Mouse (Mus musculus) heart, embryonic 14.5 days (tissue): ENCODE data around the gene Olfr781. TPM values are rescaled to one million over a fixed set of nuclear protein-coding genes. Genes with fewer than 3 reads are reported as not detected.
"Not testable (repeated sequence)": the region's sequence is repeated elsewhere in the genome, so short reads cannot be mapped to it uniquely, and the experiment has no call there.

Experiments
- ATAC-seq: fragments of 200-750 bp; cut with Nextera tagmentation; 2 replicates; pipeline ENCODE4 v1.8.0; 2017; ENCODE audit warnings: low read depth, moderate TSS enrichment; ENCODE audit not compliant: insufficient number of reproducible peaks, insufficient read depth, low FRiP score
- H3K27ac ChIP-seq, 2 experiments: fragments of 200-500 bp in 1 of 2; fragments of 300-500 bp in 1 of 2; sonication (generic) in 1 of 2; replicated peaks in 1 of 2; 2 replicates each; pipeline ENCODE4 v1.5.1; 2012 to 2014; ENCODE audit warnings: low read depth in 2 of 2, low read length in 2 of 2, control low read depth in 1 of 2, mild to moderate bottlenecking in 1 of 2, mixed read lengths in 1 of 2; ENCODE audit not compliant: control insufficient read depth in 1 of 2, insufficient read depth in 1 of 2
- H3K27me3 ChIP-seq: fragments of 300-500 bp; sonication (generic); 2 replicates; pipeline ENCODE4 v1.6.1; 2014; ENCODE audit warnings: mild to moderate bottlenecking, low read length, control low read depth; ENCODE audit not compliant: control insufficient read depth, insufficient read depth
- H3K36me3 ChIP-seq: fragments of 300-500 bp; sonication (generic); 2 replicates; pipeline ENCODE4 v1.6.1; 2014; ENCODE audit warnings: mild to moderate bottlenecking, control low read depth, low read length, mixed read lengths; ENCODE audit not compliant: control insufficient read depth, insufficient read depth
- H3K4me1 ChIP-seq, 2 experiments: fragments of 200-500 bp in 1 of 2; fragments of 300-500 bp in 1 of 2; sonication (generic) in 1 of 2; 2 replicates each; pipeline ENCODE4 v1.6.1; 2012 to 2014; ENCODE audit warnings: low read length in 2 of 2, control low read depth in 1 of 2, mixed read lengths in 1 of 2; ENCODE audit not compliant: control insufficient read depth in 2 of 2, insufficient read depth in 2 of 2
- H3K4me2 ChIP-seq: fragments of 300-500 bp; sonication (generic); 2 replicates; pipeline ENCODE4 v1.6.1; 2014; ENCODE audit warnings: mild to moderate bottlenecking, low read length
- H3K4me3 ChIP-seq, 2 experiments: fragments of 200-500 bp in 1 of 2; fragments of 300-500 bp in 1 of 2; sonication (generic) in 1 of 2; 2 replicates each; pipeline ENCODE4 v1.5.1; 2012 to 2014; ENCODE audit warnings: low read length in 2 of 2, mild to moderate bottlenecking in 2 of 2, control low read depth in 1 of 2, low read depth in 1 of 2, moderate library complexity in 1 of 2; ENCODE audit not compliant: control insufficient read depth in 1 of 2, insufficient read depth in 1 of 2
- H3K9ac ChIP-seq: fragments of 300-500 bp; sonication (generic); 2 replicates; pipeline ENCODE4 v1.6.1; 2014; ENCODE audit warnings: mild to moderate bottlenecking, low read length
- H3K9me3 ChIP-seq: fragments of 300-500 bp; sonication (generic); 2 replicates; pipeline ENCODE4 v1.6.1; 2016; ENCODE audit warnings: low read length, control low read depth; ENCODE audit not compliant: control insufficient read depth
- WGBS: fragments of 180-500 bp; shearing (Covaris S2); extraction: QIAGEN DNeasy Blood & Tissue Kit; methylation state at CpG from one replicate; pipeline ENCODE4 v1.1.7; 2014; 5-methylcytosine and 5-hydroxymethylcytosine counted together
- polyA plus RNA-seq: library from polyadenylated mRNA; unstranded; fragments of >200 nt; fragmentation: Nextera tagmentation; extraction: Ambion mirVana; gene quantifications from 2 replicates; pipeline ENCODE4 v1.2.1, GENCODE M21; 2014

The Olfr781 gene
- polyA plus RNA-seq, 1 experiment from 2014 or later, result not detected

GRCm38 (mm10) chr10:129374051-129374450 is 45.4 kb downstream of the Olfr781 start:
- not testable (repeated sequence) for H3K27me3 ChIP-seq, H3K9ac ChIP-seq, H3K27ac ChIP-seq, H3K4me1 ChIP-seq, H3K9me3 ChIP-seq, H3K36me3 ChIP-seq, ATAC-seq, H3K4me2 ChIP-seq, H3K4me3 ChIP-seq
- WGBS, result 71% methylated on average over 5 of the region's 5 CpGs

Other genes starting within 250 kb of the Olfr781 start
- not detected in 2 replicates for gene Olfr767, start 245.9 kb upstream of the Olfr781 start, polyA plus RNA-seq
- gene Olfr768, start 229.5 kb upstream of the Olfr781 start, polyA plus RNA-seq, result not detected in 2 replicates
- not detected in 2 replicates for gene Olfr769, start 211.0 kb upstream of the Olfr781 start, polyA plus RNA-seq
- gene Olfr770, start 189.9 kb upstream of the Olfr781 start, polyA plus RNA-seq, result not detected in 2 replicates
- gene Olfr771, start 164.1 kb upstream of the Olfr781 start, polyA plus RNA-seq, result not detected in 2 replicates
- not detected in 2 replicates for gene Olfr772, start 150.9 kb upstream of the Olfr781 start, polyA plus RNA-seq
- gene Olfr773, start 141.4 kb upstream of the Olfr781 start, polyA plus RNA-seq, result not detected in 2 replicates
- not detected in 2 replicates for gene Olfr774, start 92.7 kb upstream of the Olfr781 start, polyA plus RNA-seq
- not detected in 2 replicates for gene Olfr775, start 80.4 kb upstream of the Olfr781 start, polyA plus RNA-seq
- not detected in 2 replicates for gene Olfr776, start 69.7 kb upstream of the Olfr781 start, polyA plus RNA-seq
- not detected in 2 replicates for gene Olfr777, start 57.4 kb upstream of the Olfr781 start, polyA plus RNA-seq
- gene Olfr780, start 10.7 kb upstream of the Olfr781 start, polyA plus RNA-seq, result not detected in 2 replicates
- gene Olfr782, start 20.0 kb downstream of the Olfr781 start, polyA plus RNA-seq, result not detected in 2 replicates
- gene Olfr784, start 55.2 kb downstream of the Olfr781 start, polyA plus RNA-seq, result 0.08 and 0.09 TPM in 2 replicates
- gene Olfr785, start 76.6 kb downstream of the Olfr781 start, polyA plus RNA-seq, result not detected in 2 replicates
- gene Olfr786, start 98.5 kb downstream of the Olfr781 start, polyA plus RNA-seq, result not detected in 2 replicates
- gene Olfr787, start 133.0 kb downstream of the Olfr781 start, polyA plus RNA-seq, result not detected in 2 replicates
- not detected in 2 replicates for gene Olfr788, start 142.1 kb downstream of the Olfr781 start, polyA plus RNA-seq
- not detected in 2 replicates for gene Olfr789, start 155.9 kb downstream of the Olfr781 start, polyA plus RNA-seq
- gene Olfr790, start 169.6 kb downstream of the Olfr781 start, polyA plus RNA-seq, result not detected in 2 replicates
- not detected in 2 replicates for gene Olfr791, start 192.9 kb downstream of the Olfr781 start, polyA plus RNA-seq
- gene Olfr792, start 210.3 kb downstream of the Olfr781 start, polyA plus RNA-seq, result not detected in 2 replicates
- gene Olfr794, start 238.8 kb downstream of the Olfr781 start, polyA plus RNA-seq, result not detected in 2 replicates